Mouse (Mus musculus) right cerebral cortex, adult 2 months (tissue): Measurements from ENCODE around the gene Pla1a.

Source experiments
- DNase-seq, 2 experiments: peaks; one replicate each; pipeline ENCODE4 v3.0.0; 2021 to 2022; ENCODE audit warnings: low spot score in 2 of 2

The Pla1a gene

GRCm38 (mm10) chr16:38369000-38369399, 63.9 kb downstream of the Pla1a start:
- no peak for DNase-seq

GRCm38 (mm10) chr16:38368336-38368735, 64.6 kb downstream of the Pla1a start:
- DNase-seq, result peak; percentile 88 to 90

GRCm38 (mm10) chr16:38366231-38366630, 66.7 kb downstream of the Pla1a start:
- peak in 1 of 2 experiments; percentile 31 for DNase-seq

GRCm38 (mm10) chr16:38365390-38365789, 67.6 kb downstream of the Pla1a start:
- no peak for DNase-seq

- DNase-seq, result no peak
These were observed 69.3 kb downstream of the Pla1a start for GRCm38 (mm10) chr16:38363657-38364056.

- DNase-seq, result no peak
These were observed 69.7 kb downstream of the Pla1a start for GRCm38 (mm10) chr16:38363256-38363595.

GRCm38 (mm10) chr16:38362493-38363255, 70.3 kb downstream of the Pla1a start:
- DNase-seq, result no peak

GRCm38 (mm10) chr16:38361933-38362332, 71.0 kb downstream of the Pla1a start, which contains the start of gene Popdc2:
TSS of gene Popdc2 (plus strand) at chr16:38362209.
- DNase-seq, result no peak

GRCm38 (mm10) chr16:38360317-38360716, 72.6 kb downstream of the Pla1a start:
- DNase-seq, result no peak

- no peak for DNase-seq
These were observed 73.1 kb downstream of the Pla1a start for GRCm38 (mm10) chr16:38359857-38360256.

- DNase-seq, result no peak
These were observed 73.7 kb downstream of the Pla1a start for GRCm38 (mm10) chr16:38359241-38359640.

- DNase-seq, result no peak
These were observed 74.6 kb downstream of the Pla1a start for GRCm38 (mm10) chr16:38358256-38358812.

GRCm38 (mm10) chr16:38354185-38354913, 78.6 kb downstream of the Pla1a start:
- DNase-seq, result no peak

- DNase-seq, result no peak
These were observed 79.3 kb downstream of the Pla1a start for GRCm38 (mm10) chr16:38353642-38354041.

- no peak for DNase-seq
These were observed 80.1 kb downstream of the Pla1a start for GRCm38 (mm10) chr16:38352851-38353250.

GRCm38 (mm10) chr16:38352031-38352430, 80.9 kb downstream of the Pla1a start:
- no peak for DNase-seq

GRCm38 (mm10) chr16:38350939-38351338, 82.0 kb downstream of the Pla1a start:
- DNase-seq, result no peak

GRCm38 (mm10) chr16:38350361-38350855, 82.5 kb downstream of the Pla1a start:
- no peak for DNase-seq

- no peak for DNase-seq
These were observed 83.1 kb downstream of the Pla1a start for GRCm38 (mm10) chr16:38349881-38350280.

- no peak for DNase-seq
These were observed 84.7 kb downstream of the Pla1a start for GRCm38 (mm10) chr16:38348217-38348761.

- no peak for DNase-seq
These were observed 85.4 kb downstream of the Pla1a start for GRCm38 (mm10) chr16:38347588-38347987.
